Mouse (Mus musculus) retina, adult 2 months (tissue): ENCODE data around the gene Fxyd4.

Source experiments
- DNase-seq: peaks from one replicate; pipeline ENCODE4 v3.0.0-alpha.2; 2012; ENCODE audit warnings: low read depth, low spot score

The Fxyd4 gene

DNA sequence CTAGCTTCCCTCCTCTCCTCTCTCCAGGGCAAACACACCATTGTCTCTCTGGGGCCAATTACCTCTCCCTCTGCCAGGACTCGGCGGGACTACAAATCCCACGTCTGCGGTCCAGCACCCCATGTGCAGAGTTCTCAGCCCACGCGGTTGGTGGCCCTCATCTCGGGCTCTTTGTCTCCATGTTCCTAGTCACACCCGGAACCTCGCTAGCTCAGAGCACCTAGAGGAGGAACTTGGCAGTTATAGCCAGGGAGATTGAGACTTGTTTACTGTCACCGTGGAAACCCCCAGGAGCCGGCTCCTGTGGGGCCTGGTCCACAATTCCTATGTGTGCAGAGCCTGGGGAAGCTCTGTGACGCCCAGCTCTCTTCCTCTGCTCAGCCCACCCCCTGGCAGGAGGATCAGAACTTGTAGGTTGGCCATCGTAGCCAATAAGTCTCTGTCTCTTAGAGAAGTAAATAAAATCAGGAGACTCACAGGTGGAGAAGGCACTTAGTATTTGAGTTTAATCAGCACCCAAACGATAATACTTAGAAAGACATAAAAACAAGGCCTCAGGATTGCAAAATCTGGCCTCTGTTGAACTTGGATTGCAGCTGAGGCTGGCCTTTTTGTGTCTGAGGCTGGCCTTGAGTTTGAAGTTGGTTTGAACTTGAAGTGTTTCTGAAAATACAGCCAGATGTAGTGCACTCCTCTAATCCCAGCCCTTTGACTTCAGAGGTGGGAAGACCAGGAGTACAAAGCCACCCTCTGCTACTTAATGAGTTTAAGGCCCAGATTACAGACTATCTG, 45.9 kb downstream of the Fxyd4 start:
- DNase-seq: no peak

DNA sequence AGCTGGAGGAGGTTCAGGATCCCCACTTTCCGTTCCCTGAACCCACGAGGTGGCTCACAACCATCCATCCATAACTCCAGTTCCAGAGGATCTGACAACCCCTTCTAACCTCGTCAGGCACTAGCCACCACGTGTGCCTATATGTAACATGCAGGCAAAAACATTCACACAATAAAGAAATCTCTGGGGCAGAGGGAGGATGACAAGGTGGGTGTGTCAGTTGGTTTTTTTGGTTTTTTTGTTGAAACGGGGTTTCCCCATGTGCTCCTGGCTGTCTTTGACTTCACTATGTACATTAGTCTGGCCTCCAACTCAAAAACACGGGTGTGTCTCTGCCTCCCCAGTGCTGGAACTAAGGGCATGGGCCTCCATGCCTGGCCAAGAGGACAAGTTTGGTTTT, 47.2 kb downstream of the Fxyd4 start:
- DNase-seq: no peak

DNA sequence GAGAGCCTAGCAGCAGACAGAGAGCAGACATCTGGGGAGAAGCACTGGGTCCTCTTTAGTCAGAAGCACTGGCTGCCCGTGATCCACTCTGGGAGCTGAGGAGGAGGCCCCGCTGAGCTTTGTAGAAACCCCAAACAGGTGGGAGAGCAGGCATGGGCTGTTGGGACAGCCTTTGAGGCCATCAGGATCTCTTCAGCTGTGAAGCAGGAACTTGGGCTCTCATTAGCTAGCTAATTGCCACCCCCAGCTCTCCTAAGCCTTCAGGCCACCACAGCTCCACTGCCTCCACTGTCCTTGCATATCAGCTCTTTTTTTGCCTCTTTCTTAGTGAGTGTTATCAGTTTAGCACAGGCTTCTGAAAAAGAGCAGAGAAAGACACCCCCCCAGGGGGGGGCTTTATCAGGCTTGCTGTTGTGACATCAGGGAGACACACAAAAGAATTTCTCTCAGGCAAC, 48.8 kb downstream of the Fxyd4 start:
- DNase-seq: no peak

DNA sequence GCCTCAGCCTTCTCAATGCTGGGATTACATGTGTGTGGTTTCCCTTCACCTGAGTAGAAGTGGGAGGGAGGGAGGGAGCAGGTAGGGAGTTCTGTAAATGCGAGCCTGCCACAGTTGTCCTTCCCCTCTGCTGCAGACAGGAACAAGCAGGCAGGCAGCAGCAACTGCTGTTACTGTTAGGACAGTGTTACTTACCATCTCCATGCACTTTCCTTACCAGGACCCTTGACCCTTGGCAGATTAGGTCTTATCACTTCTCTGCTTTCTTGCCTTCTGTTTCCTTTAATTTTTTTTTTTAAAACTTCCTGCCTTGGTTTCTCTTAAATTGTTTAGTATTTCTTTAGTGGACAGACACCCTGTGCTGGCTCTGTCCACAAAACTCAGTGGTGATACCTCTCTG, 49.5 kb downstream of the Fxyd4 start:
- no peak for DNase-seq

DNA sequence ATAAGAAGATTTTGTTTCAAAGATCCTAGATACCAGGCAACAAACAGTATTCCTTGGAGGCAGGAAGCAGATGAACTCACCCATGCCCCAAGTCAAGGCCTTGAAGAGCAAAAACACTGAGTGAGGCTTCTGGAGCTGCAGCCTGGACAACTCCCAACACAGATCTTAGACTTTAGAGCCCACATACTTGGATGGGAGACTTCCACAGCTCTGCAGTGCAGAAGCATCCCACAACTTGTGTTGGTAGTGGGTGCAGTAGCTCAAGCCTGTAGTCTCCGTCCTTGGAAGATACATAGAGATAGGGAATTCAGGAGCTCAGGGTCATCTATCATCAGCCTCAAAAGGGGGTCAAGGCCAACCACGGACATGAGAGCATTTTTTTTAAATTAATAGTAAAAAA, 51.5 kb downstream of the Fxyd4 start:
- DNase-seq: no peak
